8 mouse cellular contexts compared by ENCODE assay signal in genomic region chr10:42277476-42278306, GRCm38 (mm10). TPM values are rescaled to one million over a fixed set of nuclear protein-coding genes. Genes with fewer than 3 reads are reported as not detected.
DNase-seq lines count a peak whose midpoint lies in the region; ATAC-seq lines count a peak whose summit lies in the region.

No protein-coding gene starts in this region.

- peaks cover 33% of the 10 kb centered on the region for H3K27me3 ChIP-seq in hindbrain, embryonic 12.5 days

- peak; percentile 92 for ATAC-seq in hindbrain, embryonic 12.5 days (ENCODE audit: low FRiP score)

- H3K4me3 ChIP-seq in hindbrain, embryonic 12.5 days: peak overlapping the region; percentile 73

- H3K36me3 ChIP-seq in hindbrain, embryonic 12.5 days: no peaks in the 10 kb centered on the region

- peaks cover 24% of the 10 kb centered on the region for H3K4me1 ChIP-seq in hindbrain, embryonic 12.5 days

- no peaks in the 10 kb centered on the region for H3K9me3 ChIP-seq in hindbrain, embryonic 12.5 days (replicated peaks)

- peak overlapping the region; percentile 97 for H3K27ac ChIP-seq in hindbrain, embryonic 12.5 days

- peak overlapping the region; percentile 98 for H3K4me2 ChIP-seq in hindbrain, embryonic 12.5 days (replicated peaks)

- H3K9ac ChIP-seq in hindbrain, embryonic 12.5 days: peak overlapping the region; percentile 70

- peak; percentile 99 for DNase-seq in NIH3T3 (ENCODE audit: low read depth)
- DNase-seq in cerebellum, postnatal 10 days: peak; percentile 98 to 99
- DNase-seq in frontal cortex, postnatal 10 days (ENCODE audit: low spot score in 2 of 2): peak; percentile 99
- DNase-seq in layer of hippocampus, postnatal 14 days (ENCODE audit: low spot score in 2 of 2): peak; percentile 98 to 99
- DNase-seq in lung, postnatal 14 days: peak; percentile 98
- peak; percentile 98 for DNase-seq in retina, adult 2 months (ENCODE audit: low read depth, low spot score)
- DNase-seq in thymus, postnatal 36 days: peak; percentile 95 to 98

- WGBS in hindbrain, embryonic 12.5 days: under 1% methylated on average over 77 of the region's 78 CpGs

RNA-seq across cellular contexts. Expression of gene Foxo3, which starts 1.1 kb away (rescaled TPM):
- 4.2 and 5.0 TPM in 2 replicates for polyA plus RNA-seq in hindbrain, embryonic 12.5 days (2016; fragmentation: Nextera tagmentation; extraction: Ambion mirVana)
- total RNA-seq in layer of hippocampus, postnatal 14 days (2021): 10 to 100 TPM; 40.1 to 41.1 TPM

Comparison
In these comparisons a context has a peak if more than half of its experiments do, and no peak if none do; other contexts are left out.
1. Peak in every context shown above with its lines: DNase-seq, ATAC-seq, H3K4me3 ChIP-seq and H3K27ac ChIP-seq.